Mouse (Mus musculus) frontal cortex, postnatal 10 days (tissue): Measurements from ENCODE around the gene Serinc3.
"Not testable (repeated sequence)": the region's sequence is repeated elsewhere in the genome, so short reads cannot be mapped to it uniquely, and the experiment has no call there.

Experiments
- DNase-seq, 2 experiments: peaks; one replicate each; pipeline ENCODE4 v3.0.0; 2022; ENCODE audit warnings: low spot score in 2 of 2, mixed read lengths in 1 of 2

The Serinc3 gene

GRCm38 (mm10) chr2:163631223-163631622, 13.7 kb downstream of the Serinc3 start:
- no peak for DNase-seq

DNA sequence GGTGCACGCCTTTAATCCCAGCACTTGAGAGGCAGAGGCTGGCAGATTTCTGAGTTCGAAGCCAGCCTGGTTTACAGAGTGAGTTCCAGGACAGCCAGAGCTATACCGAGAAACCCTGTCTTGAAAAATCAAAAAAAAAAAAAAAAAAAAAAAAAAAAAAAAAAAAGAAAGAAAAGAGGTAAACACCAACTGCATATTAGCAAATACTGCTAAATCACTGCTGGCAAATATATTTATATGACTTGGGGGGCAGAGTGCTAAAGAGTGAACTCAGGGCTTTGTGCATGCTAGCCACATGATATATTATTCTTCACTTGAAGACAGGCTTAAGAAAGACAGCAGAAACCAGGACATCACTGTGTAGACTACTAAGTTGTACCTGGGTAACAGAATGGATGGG, 23.5 kb downstream of the Serinc3 start:
- DNase-seq, result not testable (repeated sequence)

GRCm38 (mm10) chr2:163620451-163620850, 24.5 kb downstream of the Serinc3 start:
- no peak for DNase-seq

- DNase-seq, result no peak
These were observed 27.1 kb downstream of the Serinc3 start for GRCm38 (mm10) chr2:163617874-163618273.

DNA sequence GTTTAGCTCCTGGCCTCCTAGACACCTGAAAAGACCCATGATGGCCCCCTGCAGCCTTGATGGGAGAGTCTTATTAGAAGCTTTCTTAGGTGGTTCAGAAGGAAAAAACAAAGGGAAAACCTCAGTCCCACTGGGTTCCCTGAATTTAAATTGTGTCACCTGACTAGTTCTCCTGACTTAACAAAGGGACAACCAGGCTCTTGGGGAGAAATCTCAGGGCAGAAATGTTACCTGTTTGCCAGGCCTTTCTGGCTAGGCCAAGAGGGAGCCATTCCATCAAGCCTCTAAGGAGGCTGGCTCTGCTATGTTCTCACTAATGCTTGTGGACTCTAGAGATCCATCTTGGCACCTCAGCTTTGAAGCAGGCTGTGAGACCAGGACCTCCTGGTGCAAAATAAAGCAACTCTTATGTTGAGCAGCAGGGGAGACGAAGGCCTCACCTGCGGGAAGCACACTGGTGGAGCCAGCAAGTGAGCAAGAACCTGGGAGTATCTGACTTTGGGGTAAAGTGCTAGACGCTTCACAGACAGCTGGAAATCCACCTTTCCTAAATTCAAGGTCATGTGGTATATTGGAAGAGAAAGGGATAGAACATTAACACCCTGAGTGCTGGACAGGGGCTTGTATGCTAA, 27.6 kb downstream of the Serinc3 start:
- no peak for DNase-seq

DNA sequence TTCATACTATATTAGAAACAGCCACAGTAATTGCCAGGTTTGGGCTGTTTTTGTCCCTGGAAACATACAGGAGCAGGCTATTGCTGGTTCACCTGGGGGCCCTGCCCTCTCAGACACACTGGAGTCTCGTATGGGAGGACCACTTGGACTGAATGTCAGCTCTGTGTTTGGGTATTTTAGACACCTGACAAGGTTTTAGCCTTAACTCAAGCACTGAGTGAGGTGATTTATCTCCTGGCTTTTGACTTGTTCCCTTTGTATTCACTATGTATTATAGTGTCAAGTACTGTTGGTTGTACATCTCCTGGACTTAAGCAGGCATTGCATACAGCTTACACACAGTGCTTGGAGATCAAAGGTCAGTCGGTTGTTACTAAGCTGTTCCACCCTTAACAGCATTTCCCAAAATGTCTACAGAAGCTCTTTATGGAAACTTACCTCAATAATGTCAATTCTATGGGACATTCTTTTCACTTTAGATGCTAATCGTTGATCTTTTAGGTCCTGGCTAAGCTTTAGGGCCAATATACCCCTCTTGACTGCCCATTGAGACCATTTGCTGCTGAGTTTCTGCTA, 28.2 kb downstream of the Serinc3 start:
- DNase-seq, result no peak

DNA sequence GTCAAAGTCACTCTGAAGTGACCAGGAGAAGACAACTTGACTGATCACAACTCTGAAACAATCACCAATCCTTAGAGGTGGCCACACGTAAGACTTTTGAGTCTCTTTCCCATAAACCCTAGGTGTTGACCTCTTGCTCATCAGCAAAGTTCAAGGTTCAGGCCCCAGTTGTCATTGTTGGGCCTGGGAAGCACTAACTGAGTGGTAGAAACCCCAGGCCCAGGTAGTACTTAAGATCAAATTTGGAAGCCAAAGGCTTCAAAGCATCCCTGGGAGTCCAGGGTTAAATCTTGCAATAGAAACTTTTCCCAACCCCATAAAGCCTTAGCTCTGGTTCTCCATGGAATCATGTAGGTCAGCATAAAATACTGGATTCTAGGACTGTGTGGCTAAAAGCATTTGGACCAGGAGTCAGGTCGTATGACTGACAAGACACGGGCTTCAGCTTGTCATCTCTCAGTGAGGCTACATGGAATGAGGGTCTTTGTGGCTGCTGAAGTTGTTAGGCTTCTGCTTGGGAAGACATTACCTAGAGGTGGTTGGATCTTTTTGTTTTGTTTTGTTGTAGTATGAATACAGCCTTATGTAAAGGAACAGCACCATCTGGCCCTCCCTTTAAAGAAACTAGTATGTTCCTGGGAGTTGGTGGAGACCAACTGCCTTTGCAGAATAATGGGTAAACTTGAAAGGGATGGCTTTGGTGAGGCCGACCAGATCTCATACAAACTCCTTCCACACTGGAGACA, 28.9 kb downstream of the Serinc3 start:
- no peak for DNase-seq

GRCm38 (mm10) chr2:163615401-163615800, 29.5 kb downstream of the Serinc3 start:
- no peak for DNase-seq

- no peak for DNase-seq
These were observed 30.9 kb downstream of the Serinc3 start for GRCm38 (mm10) chr2:163613990-163614389.

DNA sequence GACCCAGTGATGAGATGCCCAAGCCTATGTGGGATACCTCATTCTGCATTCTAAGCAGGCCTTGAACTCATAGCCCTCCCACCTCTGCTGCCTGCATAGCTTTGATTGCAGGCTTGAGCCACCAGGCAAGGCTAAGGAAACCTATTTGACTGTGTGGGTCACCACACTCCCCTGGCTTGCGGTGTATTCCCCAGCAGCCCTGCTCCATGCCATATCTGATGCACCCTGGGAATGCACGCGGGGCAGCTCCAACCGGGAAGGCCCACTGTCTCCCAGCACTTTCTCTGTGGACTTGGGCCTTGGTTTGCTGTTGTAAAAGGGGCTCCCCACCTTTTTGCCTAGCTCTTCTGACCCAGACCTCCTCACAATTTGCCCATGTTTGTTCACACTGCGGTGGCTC, 31.7 kb downstream of the Serinc3 start:
- DNase-seq, result no peak

- no peak for DNase-seq
These were observed 33.8 kb downstream of the Serinc3 start for GRCm38 (mm10) chr2:163611176-163611575.

- no peak for DNase-seq
These were observed 35.5 kb downstream of the Serinc3 start for GRCm38 (mm10) chr2:163609281-163609975.

DNA sequence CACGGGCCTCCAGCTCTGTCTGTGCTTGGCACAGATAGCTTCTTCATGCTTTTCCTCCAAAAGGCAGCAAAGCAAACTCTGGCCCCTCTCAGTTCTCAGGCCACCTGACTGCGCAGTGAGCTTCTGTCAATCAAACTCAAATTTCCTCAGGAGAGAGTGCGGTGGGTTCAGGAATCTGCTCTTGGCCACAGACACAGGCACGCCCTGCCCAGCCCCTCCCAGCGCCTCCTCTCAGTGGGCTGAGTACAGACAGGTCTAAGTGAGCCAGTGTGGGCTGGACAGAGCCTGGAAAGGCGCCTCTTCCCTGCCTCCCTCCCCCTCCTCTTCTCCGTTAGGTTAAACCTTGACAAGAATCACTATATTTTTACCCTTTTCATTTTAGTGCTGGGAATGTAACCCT, 36.9 kb downstream of the Serinc3 start:
- no peak for DNase-seq

DNA sequence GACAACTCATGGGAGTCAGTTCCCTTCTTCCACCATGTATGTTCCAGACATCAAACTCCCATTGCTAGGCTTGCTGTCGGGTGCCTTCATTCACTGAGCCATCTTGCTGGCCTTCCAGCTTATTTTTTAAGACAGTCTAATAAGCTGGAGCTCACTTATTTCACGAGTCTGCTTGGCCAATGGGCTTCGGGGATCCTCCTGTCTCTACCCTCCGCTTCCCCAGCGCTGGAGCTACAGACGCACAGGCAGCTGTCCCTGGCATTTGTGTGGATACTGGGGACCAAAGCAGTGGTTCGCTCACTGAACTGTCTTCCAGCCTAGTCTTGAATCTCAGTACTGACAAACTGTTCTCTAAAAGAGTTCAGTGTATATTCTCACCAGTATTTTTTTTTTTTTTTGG, 38.8 kb downstream of the Serinc3 start:
- DNase-seq, result no peak

DNA sequence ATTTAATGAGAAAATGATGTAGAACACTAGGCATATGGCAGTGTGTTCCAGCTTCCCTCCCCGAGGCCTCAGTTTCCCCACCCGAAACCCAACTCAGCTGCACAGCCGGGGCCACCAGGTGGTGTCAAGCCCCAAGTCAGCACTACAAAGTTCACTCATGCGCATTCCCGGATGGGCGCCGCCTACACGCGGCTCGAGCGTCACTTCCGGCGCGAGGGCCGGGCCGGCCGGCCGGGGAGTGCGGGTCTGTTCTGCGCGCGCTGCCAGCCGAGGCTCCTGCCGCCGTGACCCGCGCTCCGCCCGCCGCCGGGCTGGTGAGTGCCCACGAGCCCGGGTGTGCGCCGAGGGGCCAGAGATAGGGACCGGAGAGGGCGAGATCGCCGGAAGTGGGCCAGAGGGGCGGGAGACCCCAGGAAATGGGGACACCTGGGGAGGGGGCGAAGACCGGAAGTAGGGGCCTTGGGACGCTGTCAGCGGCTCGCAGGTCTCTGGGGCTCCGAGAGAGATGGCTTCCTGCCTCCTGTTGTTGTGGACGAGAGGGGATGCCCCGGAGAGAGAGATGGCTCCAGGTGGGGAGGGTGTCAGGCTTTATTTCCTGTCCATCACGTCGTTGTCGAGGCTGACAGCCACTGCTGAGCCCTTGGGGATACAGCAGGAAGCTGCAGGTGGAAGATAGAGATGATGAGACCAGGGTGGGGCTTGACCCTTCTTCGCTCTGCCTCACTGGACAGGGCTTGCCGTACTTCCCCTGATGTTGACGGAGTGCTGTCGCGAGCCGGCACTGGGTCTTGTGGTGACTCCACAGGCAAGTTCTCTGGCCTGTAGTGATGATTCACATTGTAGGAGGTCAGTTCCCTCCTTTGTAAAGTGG, 42.6 kb downstream of the Serinc3 start, which contains the start of gene Ttpal:
Gene Ttpal, plus strand, starts transcription at position 214 of the 871 bp plus-strand sequence.
- DNase-seq, result peak; percentile 75 to 87

DNA sequence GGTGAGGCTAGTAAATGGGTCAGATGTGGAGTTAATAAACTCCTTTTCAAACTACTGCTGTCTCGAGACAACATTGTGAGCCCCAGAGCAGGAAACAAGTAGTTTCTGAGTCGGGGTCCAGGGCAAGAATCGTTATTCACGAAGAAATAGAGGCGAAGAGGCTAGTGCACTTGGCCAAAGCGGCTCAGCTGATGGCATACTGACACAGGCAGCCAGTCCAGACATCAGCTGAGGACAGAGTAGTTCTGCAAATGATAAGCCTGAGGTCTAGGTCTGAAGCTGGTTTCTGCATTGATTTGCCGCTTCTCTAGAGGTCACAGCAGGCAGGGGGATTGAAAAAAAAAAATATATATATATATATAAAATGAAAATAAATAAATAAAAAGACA, 43.2 kb downstream of the Serinc3 start:
- DNase-seq, result no peak

- no peak for DNase-seq
These were observed 43.9 kb downstream of the Serinc3 start for GRCm38 (mm10) chr2:163601066-163601465.

DNA sequence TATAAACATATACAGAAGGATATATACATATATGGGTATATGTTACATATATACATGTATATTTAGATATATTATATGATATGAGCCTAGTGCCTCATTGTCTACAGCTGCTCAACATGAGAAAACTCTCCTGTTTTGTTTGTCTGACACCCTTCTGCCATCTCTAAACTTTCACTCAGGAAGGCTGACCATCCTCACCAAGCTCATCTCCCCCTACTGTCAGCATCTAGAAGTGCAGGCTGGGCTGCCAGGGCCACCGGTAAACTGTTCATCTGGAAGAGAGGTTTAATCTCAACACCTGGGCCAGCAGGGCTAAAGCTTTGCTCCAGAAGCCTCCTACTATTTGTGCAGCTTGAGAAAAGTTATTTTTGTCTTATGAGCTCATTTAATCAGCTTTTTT, 45.7 kb downstream of the Serinc3 start:
- peak in 1 of 2 experiments; percentile 47 for DNase-seq

- DNase-seq, result peak in 1 of 2 experiments; percentile 43
These were observed 47.3 kb downstream of the Serinc3 start for GRCm38 (mm10) chr2:163597661-163598060.

DNA sequence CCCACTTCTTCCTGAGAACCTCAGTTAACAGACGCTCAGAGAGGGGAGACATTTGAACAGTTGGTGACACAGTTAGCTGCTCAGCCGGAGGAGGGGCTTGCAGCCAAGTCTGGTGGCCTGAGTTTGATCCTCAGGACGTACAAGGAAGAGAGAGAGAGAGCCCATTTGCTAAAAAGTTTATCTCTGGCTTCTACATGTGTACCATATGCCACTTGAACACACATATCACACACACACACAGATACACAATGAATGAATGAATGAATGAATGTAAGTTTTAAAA, 48.1 kb downstream of the Serinc3 start:
- DNase-seq, result no peak

GRCm38 (mm10) chr2:163596057-163596872, 48.7 kb downstream of the Serinc3 start:
- DNase-seq, result peak in 1 of 2 experiments; percentile 19
